In genomic region chr13:18717185-18717584, GRCm38 (mm10) we compare ENCODE assay signal across 8 mouse cellular contexts. TPM values are rescaled to one million over a fixed set of nuclear protein-coding genes. Genes with fewer than 3 reads are reported as not detected.
A peak's percentile ranks its signal among the peaks of the same experiment; 100 is the strongest.
DNase-seq lines count a peak whose midpoint lies in the region; ATAC-seq lines count a peak whose summit lies in the region.

Vps41 (plus strand) TSS chr13:18717286.

- peaks cover 5% of the 10 kb centered on the region; the same call in 1 of the 2 replicates for H3K4me1 ChIP-seq in heart, embryonic 10.5 days
- H3K4me1 ChIP-seq in kidney, embryonic 15.5 days: peaks cover 5% of the 10 kb centered on the region

- H3K27me3 ChIP-seq in heart, embryonic 10.5 days (ENCODE audit: insufficient read depth, poor library complexity, severe bottlenecking): no peaks in the 10 kb centered on the region
- H3K27me3 ChIP-seq in kidney, embryonic 15.5 days: no peaks in the 10 kb centered on the region

- peak within 1 kb of the TSS; percentile 57 for H3K4me2 ChIP-seq in kidney, embryonic 15.5 days

- H3K9me3 ChIP-seq in heart, embryonic 10.5 days: no peaks in the 10 kb centered on the region
- no peaks in the 10 kb centered on the region for H3K9me3 ChIP-seq in kidney, embryonic 15.5 days (replicated peaks)

- H3K27ac ChIP-seq in heart, embryonic 10.5 days: peak within 1 kb of the TSS; percentile 91
- H3K27ac ChIP-seq in kidney, embryonic 15.5 days: no peak within 1 kb of the TSS

- peak; percentile 98 for ATAC-seq in erythroblast, adult 5-6 weeks (replicated peaks; ENCODE audit: low FRiP score, poor library complexity, severe bottlenecking)
- ATAC-seq in kidney, embryonic 15.5 days (replicated peaks; ENCODE audit: low FRiP score): peak; percentile 100
- ATAC-seq in monocyte, adult 5-6 weeks (replicated peaks; ENCODE audit: insufficient number of reproducible peaks, low FRiP score, low TSS enrichment, poor library complexity, severe bottlenecking): peak; percentile 98

- peak within 1 kb of the TSS; percentile 69 for H3K9ac ChIP-seq in kidney, embryonic 15.5 days

- H3K36me3 ChIP-seq in heart, embryonic 10.5 days: no peaks in the 10 kb centered on the region
- H3K36me3 ChIP-seq in kidney, embryonic 15.5 days: no peaks in the 10 kb centered on the region

- peak; percentile 79 to 80 for DNase-seq in B cell, adult 2 months
- peak; percentile 95 for DNase-seq in brain, adult 2 months (ENCODE audit: low read depth, low spot score)
- DNase-seq in heart, embryonic 10.5 days (ENCODE audit: low spot score): peak; percentile 89
- peak; percentile 78 for DNase-seq in liver
- DNase-seq in spleen, postnatal 4 days (ENCODE audit: low spot score in 2 of 2): peak; percentile 63 to 80

- WGBS in heart, embryonic 10.5 days: under 1% methylated on average over 21 of the region's 21 CpGs
- under 1% methylated on average over 21 of the region's 21 CpGs for WGBS in kidney, embryonic 15.5 days

- H3K4me3 ChIP-seq in heart, embryonic 10.5 days: peak within 1 kb of the TSS; percentile 87
- H3K4me3 ChIP-seq in kidney, embryonic 15.5 days (replicated peaks): peak within 1 kb of the TSS; percentile 86

RNA-seq across cellular contexts. Expression of gene Vps41, which starts in this region (rescaled TPM):
- total RNA-seq in erythroblast, adult 5-6 weeks (2015; ENCODE audit: low replicate concordance): 14.6 and 16.7 TPM in 2 replicates
- total RNA-seq in erythroblast, adult 5-6 weeks (2017; ENCODE audit: low replicate concordance): 11.6 and 16.4 TPM in 2 replicates
- polyA plus RNA-seq in heart, embryonic 10.5 days (2016; fragmentation: Nextera tagmentation; extraction: Ambion mirVana): 53.5 and 55.1 TPM in 2 replicates
- 59.0 and 61.1 TPM in 2 replicates for polyA plus RNA-seq in kidney, embryonic 15.5 days (2015; fragmentation: Nextera tagmentation; extraction: Ambion mirVana)
- 59.5 to 108 TPM (median 63.7 TPM) in 3 replicates for total RNA-seq in monocyte, adult 5-6 weeks (2017)
